Mouse (Mus musculus): ENCODE results near the gene Itprip.

Gene Itprip

DNA sequence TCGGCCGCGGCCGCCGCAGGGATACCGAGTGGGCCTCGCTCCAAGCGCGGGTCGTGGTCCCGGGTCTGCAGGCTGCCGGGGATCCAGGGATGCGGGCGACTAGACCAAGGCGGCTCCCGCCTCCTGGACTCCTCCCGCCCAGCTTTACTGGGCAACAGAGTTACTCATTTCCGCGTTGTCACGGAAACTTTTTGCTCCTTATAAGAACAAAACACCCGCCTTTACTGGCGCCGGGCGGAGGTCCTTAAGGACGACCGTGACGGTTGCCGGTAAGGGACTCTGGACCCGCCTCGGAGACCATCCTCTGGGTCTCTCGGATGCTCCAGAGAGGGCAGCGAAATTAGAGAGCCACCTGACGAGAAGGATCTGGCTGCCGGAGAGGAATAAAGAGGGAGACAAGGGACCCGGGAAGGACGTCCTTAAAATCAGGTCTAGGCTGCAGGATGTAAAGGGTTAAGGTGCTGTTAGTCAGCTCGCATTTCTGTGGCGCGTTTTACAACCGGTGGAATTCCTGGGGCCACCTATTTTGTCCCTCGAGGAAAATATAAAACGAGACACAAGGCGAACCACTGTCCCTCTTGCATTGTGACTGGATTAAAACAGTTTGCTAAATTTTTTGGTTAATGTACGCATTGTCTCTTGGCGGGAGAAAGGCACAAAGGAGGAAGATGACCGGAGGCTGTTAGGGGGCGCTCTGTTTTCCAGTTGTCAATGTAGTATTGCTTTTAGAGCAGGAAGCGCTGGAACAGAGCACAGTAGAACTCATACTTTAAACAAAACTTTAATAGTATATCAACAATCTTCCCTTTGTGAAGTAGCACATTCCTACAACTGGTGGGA, at the start of gene Itprip, which contains the start of gene Cfap43:
TSS of gene Itprip (minus strand) at position 174 of the 840 bp plus-strand sequence.
TSS of gene Cfap43 (minus strand) at position 162 of the 840 bp plus-strand sequence.
- DNase-seq (ENCODE audit: extremely low read depth, low read depth, low spot score): no peak

DNA sequence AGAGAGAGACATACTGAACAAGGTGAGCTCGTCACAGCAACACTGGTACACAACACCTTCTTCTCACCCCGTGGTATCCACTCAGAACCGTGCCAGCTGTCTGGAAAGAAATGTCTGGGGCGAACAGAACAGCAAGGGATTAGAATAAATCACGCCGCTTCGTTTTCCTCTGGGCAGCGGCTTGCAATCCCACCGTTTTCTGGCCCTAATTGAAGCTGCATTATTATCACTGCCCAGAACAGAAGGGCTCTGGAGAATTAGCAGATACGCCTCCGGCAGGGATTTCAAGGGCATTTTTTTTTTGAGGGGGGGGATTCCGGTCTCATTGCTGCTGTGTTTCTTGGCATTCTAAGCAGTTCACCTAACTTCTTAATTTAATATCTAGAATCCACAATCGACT, 39.1 kb upstream of the Itprip start:
- no peak for DNase-seq (ENCODE audit: extremely low read depth, low read depth, low spot score)

DNA sequence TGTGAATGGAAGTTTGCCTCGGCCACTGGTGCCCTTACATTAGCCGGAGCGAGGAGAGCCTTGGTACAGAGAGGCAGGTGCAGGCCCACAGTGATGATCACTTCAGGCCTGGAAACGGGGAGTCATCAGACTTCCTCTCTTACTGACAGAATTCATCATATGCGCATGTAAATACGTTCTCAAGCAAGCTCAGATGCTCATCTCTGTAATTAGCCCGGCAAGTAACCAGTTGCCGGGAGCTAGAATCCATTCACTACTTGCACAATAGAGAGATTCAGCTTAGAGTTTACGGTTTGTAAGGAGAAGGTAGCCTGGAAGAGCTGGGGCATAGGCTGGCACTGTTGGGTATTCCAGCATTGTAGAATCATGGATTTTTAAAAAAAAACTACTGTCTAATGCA, 34.1 kb upstream of the Itprip start:
- DNase-seq (ENCODE audit: extremely low read depth, low read depth, low spot score): no peak

DNA sequence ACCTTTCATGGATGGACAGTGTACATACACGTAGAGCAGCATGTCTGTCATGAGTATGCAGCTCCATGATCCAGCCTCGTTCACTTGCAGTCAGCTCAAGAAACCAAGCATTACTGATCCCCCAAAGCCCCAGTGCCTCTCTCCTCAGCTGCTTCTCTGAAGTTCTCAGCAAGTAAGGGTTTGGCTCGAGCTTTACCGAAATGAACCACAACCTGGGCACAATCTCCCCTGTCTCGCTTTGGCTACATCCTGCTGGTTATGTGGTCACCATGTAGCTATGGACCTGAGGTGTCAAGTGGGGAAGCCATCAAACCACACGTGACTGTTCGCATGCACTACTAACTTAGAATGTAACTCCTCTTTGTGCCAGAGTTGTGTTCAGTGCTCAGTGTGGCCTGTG, 31.8 kb upstream of the Itprip start:
- DNase-seq (ENCODE audit: extremely low read depth, low read depth, low spot score): no peak

DNA sequence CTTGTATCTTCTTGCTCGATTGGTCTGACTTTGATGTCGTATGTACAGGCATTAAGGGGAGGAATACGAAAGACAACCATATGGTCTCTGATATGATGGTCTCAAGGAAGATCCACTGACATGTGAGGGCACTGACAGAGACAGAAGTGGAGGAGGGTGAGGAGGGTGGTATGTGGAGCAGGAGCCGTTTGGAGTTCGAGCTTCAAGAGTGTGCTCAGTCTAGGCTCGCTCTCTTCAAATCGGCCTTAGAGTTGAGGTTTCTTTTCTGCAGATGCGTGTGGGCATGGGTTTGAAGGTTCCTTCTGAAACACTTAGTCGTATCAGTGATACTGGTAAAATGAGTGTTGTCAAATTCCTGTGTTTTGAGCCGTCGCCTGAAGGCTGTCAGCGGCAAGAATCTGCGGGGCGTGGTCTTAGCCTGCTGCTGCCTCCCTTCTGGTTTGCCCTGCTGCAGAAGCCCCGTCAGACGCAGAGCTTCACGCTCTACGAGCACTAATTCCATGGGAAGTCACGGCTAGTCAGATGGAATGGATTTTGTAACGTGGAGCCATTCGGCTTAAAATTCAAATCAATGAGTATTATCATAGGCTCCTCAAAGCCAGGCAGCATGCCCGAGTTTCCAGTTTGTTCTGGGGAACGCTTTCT, 27.8 kb upstream of the Itprip start:
- no peak for DNase-seq (ENCODE audit: extremely low read depth, low read depth, low spot score)

DNA sequence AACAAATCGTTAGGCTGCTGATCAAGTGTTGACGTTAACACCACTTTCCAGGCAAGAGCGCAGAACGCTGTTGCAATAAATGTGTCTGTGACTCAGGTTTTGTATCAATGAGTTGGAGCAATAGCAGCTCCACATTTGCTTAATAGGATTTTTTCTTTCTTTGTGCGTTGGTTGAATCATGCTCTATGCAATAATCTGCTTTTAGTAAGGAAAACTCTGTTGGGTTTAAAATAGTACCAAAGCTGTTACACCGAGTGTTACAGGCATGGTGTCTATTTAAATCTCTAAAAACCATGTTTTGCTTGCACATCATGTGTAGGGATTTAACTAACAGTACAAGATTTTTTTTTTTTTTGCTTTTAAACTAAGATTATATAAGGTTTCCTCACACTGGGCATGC, 20.3 kb upstream of the Itprip start:
- DNase-seq (ENCODE audit: extremely low read depth, low read depth, low spot score): no peak

DNA sequence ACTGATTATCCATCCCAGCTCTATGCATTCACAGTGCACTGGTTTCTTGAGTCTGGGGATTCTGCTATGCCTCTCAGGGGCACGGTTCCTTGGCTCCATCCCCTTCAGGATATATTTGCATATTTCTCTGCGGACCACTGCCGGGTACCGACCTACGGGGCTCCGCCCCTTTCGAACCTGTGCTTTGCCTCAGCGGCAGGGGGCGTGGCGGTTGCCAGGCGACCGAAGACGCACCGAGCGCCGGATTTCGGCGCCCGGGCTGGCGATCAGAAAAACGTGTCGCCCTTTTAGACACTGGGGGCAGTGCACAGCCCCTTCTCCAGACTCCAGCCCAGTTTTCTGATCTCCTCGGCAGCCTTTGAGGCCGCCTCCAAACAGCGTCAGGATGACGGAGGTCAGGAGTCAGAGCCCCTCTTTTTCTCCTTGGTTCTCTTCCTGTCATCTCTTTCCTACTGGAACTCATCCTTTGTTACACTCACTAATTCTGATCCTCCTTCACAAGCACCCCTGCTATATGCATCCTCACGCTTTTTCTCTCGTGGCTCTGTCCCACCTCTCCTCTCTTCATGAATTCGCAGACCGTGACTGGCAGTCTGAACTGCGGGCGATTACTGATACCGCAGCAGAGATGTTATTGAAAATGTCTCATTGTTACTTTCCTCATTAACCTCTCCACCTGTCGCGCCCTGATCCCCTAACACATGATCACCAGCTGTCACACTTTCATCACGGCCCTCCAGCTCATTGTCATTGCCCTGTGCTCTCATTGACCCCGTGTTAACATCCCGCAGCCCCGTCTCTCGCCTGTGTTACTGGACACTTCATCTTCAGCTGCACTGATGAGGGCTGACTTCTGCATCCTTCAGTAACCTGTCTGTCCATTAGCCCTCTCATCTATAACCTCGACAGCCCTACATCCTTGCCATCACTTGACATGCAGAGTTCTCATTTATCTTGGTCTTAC, 18.6 kb upstream of the Itprip start, which contains the start of gene Cfap58:
TSS of gene Cfap58 (plus strand) at position 233 of the 964 bp plus-strand sequence.
- DNase-seq (ENCODE audit: extremely low read depth, low read depth, low spot score): no peak

DNA sequence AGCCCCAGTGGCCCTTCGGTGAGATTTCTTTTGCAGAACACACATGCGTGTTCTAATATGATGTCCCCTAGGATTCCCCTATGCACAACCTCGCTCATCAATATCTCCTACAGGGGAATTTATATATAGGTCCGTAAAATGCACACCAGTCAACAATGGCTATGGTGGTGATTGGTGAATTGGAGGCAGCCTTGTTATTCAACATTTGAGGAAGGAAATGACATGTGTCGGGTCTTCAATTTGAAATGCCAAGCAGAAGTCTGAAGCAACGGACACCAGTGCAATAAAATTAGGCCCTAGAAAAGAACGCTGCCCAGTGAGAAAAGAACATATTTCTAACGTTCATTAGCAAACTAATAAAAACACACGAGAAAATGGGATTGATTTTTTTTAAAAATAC, 17.8 kb upstream of the Itprip start:
- no peak for DNase-seq (ENCODE audit: extremely low read depth, low read depth, low spot score)

DNA sequence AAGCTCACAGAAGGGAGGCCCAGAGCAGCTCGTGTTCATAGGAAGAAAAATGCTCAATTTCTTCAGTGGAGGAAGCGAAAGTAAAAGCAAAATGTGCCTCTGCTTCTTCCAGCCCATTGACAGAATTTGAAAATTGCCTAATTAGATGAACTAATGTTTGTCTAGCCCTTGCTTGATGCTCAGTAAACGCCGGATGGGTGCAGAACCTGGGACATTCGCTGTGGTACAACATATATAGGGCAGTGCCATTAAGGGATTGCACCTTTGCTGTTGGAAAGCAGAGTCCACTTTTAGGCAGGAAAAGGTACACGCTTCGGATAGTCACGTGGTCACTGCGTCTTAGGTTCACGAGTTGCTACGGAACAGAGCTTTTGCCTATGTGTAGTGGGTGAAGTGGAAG, 17.4 kb upstream of the Itprip start:
- DNase-seq (ENCODE audit: extremely low read depth, low read depth, low spot score): no peak

DNA sequence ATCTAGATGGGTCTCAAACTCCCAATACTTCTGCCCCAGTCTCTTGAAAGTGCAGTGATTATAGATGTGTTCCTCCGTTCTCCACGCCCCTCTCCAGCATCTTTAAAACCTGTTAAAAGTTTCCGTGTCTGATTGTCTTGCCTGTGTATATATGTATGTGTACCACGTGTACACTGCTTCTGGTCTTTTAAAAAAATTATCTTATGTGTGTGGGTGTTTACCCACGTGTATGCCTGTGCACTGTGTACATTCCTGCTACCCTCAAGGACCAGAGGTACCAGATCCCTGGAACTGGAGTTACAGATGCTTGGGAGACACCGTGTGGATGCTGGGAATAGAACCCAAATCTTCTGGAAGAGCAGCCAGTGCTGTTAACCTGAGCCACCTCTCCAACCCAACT, 16.4 kb upstream of the Itprip start:
- DNase-seq (ENCODE audit: extremely low read depth, low read depth, low spot score): no peak

DNA sequence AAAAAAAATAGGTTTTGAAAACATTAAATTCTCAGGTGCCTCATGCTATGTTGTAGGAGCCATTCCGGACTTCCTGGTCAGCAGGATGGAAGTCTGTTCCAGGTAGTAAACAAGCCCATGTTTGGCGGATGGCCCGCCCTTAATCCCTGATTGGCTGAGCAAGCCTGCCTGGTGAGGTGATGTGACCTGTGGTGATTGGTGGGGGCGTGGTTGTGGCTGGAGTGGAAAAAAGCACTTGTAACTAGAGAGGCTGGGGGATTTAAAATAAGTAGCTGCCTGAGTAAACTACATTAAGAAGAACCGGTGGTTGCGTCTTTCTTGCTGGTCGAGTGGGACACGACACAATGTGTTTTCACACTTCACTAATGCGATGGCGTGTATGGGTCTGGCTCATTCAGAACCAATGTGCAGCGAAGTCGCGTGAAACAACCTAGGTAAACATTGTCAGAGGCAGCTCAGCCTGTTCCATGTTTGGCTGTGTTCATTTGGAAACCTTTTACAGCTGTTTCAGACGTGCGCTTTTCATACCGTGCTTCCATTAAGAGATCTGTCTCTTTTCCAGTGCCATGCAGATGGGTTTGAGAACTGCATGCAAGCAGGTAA, 15.6 kb upstream of the Itprip start:
- DNase-seq (ENCODE audit: extremely low read depth, low read depth, low spot score): no peak

DNA sequence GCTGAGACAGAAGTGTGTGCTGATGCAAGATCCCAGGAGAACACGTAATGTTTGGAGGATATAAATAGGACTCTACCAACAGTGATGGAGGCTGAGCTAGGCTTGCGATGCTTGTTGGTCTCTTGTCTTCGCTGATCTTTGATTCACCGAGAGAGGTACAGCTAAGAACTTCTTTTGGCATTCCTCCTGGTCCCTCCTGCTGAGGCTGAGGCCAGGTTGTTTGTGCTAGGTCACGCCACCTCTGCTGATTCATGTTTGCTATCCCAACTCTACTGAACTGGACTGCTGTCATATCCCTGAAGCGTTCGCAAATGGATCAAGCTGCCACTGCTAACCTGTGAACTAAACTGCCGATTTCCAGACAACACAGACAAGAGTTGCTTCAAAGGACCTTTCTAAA, 15.0 kb upstream of the Itprip start:
- no peak for DNase-seq (ENCODE audit: extremely low read depth, low read depth, low spot score)

DNA sequence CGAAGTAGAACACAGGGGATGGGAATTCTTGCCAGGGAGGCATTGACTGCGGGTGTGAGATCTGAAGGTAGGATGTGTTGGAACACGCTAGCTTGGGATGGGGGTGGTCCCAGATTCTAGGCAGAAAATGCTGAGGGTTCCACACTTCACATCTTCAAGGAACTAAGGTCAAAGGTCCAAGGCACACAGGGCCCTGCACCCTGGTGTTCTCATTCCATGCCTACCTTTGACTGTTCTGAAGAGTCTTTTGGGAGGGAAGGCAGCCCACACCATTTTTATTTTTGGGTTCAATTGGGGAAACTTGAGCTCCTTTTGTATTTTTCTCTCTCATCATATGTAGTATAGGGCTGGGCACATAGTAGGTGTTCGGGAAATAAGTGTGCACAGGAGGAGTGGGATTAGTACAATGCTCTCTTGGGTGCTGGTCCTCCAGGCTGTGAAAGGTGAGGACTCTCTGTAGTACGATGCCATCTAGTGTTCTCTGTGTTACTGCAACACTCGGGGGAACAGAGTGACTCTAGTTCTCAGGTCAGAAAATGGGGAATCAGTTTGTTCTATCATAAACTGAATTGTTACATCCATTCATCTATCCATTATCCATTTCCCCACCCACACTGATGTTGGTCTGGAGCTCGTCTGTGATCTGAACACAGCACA, 13.0 kb upstream of the Itprip start:
- DNase-seq (ENCODE audit: extremely low read depth, low read depth, low spot score): no peak

DNA sequence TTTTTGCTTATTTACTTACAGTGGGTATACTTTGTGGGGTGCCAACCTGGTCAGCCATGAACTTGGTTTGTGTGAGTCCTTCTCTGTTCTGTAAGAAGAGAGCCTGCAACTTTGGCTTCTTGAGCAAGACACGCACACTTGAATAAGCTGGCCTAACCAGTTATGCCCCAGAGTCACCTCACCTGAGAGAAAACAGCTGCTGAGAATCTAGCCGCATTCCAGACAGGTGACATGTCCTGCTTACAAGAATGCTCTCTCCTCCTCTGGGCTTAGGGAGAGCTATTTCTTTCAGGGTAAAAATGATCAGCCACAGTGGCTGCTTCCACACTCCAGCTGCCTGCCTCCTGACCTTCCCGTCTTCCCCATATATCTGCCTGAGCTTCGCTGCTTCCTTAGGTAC, 9.9 kb upstream of the Itprip start:
- peak; percentile 85 for DNase-seq (ENCODE audit: extremely low read depth, low read depth, low spot score)

DNA sequence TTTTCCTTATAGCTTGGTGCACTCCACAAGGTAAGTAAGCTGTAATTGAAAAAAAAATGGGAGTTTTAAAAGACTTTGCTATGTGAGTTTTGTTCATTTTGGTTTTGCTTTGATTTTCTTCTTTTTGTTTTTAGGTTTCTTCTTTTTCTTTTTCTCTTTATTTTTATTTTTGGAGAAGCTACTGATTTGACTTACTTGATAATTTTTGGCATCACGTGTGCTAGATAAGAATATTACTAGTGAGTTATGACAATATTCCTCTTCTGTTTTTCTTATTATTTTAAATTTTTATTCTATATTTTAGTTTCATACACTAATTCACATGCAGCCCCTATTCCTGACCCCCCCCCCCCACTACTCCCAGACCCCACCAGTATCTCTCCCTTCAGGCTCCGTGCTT, 7.9 kb upstream of the Itprip start:
- no peak for DNase-seq (ENCODE audit: extremely low read depth, low read depth, low spot score)

DNA sequence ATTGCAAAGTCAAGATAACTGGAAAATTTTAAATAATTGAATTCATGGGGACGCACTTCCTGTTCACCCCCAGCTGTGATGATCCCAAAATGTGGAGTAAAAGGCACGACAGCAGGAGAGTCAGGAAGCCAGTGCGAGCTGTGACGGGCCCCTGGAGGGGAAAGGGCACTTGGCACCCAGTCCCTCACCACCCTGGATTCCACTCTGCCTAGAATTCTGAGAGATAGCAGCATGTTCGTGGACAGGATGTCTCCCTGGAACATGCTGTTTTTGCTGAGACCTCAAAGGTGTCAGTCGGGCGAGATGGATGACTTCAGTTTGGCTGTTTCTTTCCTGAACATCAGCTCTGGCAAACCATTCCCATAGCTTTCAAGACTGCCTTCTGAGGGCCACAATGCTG, 6.7 kb upstream of the Itprip start:
- DNase-seq (ENCODE audit: extremely low read depth, low read depth, low spot score): no peak

DNA sequence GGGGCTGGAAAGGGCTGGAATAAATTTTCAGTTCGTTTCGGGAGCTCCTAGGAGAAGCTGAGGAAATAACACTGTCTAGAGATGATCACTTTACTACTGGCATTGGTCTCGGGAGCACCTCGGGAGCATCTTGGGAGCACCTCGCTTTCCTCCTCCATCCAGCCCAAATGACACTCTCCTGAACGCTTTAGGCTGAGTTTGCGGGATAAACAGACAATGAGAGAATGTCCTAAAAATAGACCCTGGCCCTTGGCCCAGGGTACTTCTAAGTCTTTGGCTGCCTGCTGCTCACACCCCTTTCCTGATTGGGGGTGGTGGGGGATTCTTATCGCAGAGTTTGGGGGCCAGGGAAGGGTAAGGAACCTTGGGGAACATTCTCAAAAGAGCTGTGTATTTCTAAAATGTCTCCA, 872 bp upstream of the Itprip start:
- no peak for DNase-seq (ENCODE audit: extremely low read depth, low read depth, low spot score)

DNA sequence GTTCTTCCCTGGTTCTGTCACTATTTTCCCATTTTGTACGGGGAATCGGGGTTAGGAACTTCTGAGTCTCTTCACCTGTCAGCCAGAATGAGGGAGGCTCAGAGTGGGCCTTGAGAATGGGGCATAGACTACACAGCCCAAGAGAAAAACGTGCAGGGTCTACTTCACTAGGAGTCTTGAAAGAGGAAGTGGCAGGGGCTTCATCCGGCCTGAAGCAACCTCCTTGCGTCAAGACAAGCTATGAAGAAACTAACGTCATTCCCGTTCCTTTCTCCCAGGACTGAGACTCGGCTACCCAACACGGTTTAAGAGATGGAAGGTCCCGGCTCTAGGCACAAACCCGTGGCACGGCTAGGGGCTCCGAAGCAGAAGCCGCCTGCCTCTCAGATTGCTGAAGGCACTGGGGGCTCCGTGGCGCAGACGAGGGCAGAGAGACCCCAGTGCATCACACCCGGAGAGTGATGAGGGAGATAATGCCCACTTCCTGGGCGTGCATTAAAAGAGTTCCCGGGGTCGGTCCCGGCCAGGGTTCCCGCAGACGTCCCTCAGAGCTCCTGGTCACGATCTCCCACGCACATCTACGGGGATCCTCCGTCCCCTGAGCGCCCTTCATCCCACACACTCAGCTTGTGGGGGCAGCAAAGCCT, 521 bp downstream of the Itprip start:
- no peak for DNase-seq (ENCODE audit: extremely low read depth, low read depth, low spot score)

DNA sequence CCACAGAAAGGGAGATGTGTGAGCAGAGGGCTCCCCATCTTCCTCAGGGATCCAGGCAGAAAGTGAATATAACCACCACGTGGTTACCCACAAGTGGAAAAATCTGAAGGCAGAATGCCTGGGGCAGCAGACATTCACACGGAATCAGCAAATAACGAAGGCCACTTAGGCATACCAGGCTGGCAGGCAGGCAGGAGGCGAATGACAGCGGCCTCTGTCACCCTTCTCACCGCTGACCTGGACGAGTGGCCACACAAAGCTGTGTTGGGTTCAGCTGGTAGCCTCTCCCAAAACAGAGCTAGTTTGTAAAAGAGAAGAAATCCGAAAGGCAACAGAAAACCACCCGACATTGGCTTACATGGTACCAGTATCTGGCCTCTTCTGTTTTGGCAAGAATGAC, 1.1 kb downstream of the Itprip start:
- DNase-seq (ENCODE audit: extremely low read depth, low read depth, low spot score): no peak

DNA sequence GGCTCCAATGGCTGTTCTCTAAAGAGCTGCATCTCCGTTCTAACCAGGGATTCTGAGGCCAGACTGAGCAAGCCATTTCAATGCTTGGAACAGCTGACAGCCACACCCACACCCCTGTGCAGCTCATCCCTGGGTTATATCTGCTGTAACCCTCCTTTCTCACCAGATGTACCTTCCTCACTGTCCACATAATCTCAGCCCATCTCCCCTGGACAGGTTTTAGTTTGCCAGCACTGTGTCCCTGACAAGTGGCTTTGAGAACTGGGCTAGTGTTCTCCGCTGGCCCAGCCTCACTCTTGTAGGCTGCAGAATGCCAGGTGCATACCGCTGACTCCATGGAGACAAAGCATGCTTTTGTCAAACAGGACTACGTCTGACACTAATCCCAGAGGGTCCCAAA, 1.7 kb downstream of the Itprip start:
- DNase-seq (ENCODE audit: extremely low read depth, low read depth, low spot score): no peak
